Mouse (Mus musculus): ENCODE results near the gene Pla2g12b. TPM values are rescaled to one million over a fixed set of nuclear protein-coding genes. Genes with fewer than 3 reads are reported as not detected.
A peak's percentile ranks its signal among the peaks of the same experiment; 100 is the strongest.

Pla2g12b gene
- polyA plus RNA-seq, 1 experiment: not detected

DNA sequence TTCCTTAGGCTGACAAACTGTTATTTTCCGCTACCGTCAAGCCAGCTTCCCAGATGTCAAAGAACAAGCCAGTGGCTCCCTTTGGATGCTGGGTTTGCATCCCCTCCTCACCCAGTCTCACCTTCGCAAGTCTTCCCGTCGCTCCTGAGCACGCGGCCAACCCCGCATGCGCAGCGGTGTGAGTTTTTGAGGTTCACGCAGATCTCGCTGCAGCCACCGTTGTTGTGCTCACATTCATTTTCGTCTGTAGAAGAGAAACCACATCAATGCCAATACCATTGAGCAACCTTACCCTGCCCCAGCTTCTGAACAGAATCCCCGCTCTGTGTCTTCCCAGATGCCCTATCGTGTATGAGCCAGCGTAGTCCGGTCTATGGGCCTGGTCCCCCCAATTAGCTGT lies 32.3 kb downstream of the Pla2g12b start:
- no peak overlapping the region for H3K4me3 ChIP-seq (replicated peaks)
- no peaks in the 10 kb centered on the region for H3K27me3 ChIP-seq (replicated peaks)
- peaks cover 20% of the 10 kb centered on the region for H3K36me3 ChIP-seq (replicated peaks; ENCODE audit: low read length)
- no peaks in the 10 kb centered on the region for H3K9me3 ChIP-seq
- peaks cover 50% of the 10 kb centered on the region for H3K4me1 ChIP-seq
- TF ChIP-seq GATA1 (IDR thresholded peaks at IDR 0.05; ENCODE audit: borderline replicate concordance, low read length) (no peak), FLI1 (IDR thresholded peaks at IDR 0.05; ENCODE audit: low read length) (no peak)

DNA sequence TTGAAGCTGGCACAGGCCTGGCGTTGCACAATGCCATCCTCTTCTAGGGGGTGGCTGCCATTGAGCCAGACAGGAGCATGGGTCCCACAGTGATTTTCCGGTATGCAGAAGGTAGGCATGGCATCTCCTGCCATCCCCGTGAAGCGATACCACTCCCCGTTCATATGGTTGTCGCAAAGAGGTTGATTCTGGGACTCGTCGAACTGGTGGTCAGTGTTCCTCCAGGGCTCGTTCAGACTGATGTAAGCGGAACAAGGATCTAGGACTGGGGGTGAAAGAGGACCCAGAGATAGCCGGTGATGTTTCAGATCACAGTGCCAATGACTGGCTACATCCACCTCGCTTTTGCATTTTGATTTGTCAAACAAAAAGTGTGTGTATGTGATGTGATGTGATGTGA lies 35.2 kb downstream of the Pla2g12b start:
- H3K9me3 ChIP-seq: no peaks in the 10 kb centered on the region
- TF ChIP-seq FLI1 (IDR thresholded peaks at IDR 0.05; ENCODE audit: low read length) (no peak), GATA1 (IDR thresholded peaks at IDR 0.05; ENCODE audit: borderline replicate concordance, low read length) (no peak)
- H3K4me1 ChIP-seq: peaks cover 44% of the 10 kb centered on the region
- H3K27me3 ChIP-seq (replicated peaks): no peaks in the 10 kb centered on the region
- H3K36me3 ChIP-seq (replicated peaks; ENCODE audit: low read length): peaks cover 20% of the 10 kb centered on the region
- H3K4me3 ChIP-seq (replicated peaks): no peak overlapping the region

DNA sequence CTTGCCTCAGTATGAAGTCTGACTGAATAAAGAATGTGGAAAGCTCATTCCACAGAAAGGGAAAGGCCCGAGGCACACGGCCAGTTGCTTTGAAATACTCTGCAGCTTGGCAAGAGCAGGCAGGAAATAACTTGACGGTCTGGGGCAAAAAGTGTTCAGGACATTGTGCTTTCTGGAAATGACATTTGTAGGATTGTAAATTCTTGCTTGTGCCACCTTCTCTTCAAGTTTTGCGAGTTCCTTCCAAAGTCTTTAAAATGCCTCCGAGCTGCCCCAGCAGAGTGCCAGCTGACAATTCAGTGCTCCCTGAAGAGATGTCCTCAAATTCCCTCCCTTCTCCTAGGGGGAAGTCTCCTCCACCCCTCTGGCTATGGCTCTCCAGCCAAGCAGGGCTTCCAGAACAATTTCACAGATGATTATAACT lies 36.1 kb downstream of the Pla2g12b start:
- H3K4me3 ChIP-seq (replicated peaks): no peak overlapping the region
- no peaks in the 10 kb centered on the region for H3K27me3 ChIP-seq (replicated peaks)
- no peak for TF ChIP-seq FLI1 (IDR thresholded peaks at IDR 0.05; ENCODE audit: low read length)
- TF ChIP-seq GATA1 (IDR thresholded peaks at IDR 0.05; ENCODE audit: borderline replicate concordance, low read length): no peak
- no peaks in the 10 kb centered on the region for H3K9me3 ChIP-seq
- H3K36me3 ChIP-seq (replicated peaks; ENCODE audit: low read length): peaks cover 20% of the 10 kb centered on the region
- H3K4me1 ChIP-seq: peaks cover 50% of the 10 kb centered on the region

DNA sequence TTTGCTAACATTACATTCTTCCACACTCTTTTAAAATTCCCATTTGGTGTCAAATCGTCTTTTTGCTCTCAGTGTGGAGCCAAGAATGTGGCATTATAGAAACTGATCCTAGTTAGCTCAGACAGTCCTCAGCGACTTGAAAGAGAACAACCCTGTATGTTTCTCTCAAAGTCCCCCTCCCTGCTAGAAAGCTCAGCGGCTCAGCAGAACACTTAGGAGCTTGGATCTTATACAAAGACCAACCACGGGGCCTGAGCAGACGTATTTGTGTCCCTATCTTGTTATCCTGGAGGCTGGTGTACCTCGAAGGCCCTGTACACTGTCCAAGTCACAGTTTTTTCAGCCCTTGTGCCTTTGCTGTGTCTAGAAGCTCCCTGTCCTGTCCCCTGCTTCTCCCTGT lies 36.7 kb downstream of the Pla2g12b start:
- peaks cover 24% of the 10 kb centered on the region for H3K36me3 ChIP-seq (replicated peaks; ENCODE audit: low read length)
- no peaks in the 10 kb centered on the region for H3K9me3 ChIP-seq
- no peak overlapping the region for H3K4me3 ChIP-seq (replicated peaks)
- peaks cover 56% of the 10 kb centered on the region for H3K4me1 ChIP-seq
- TF ChIP-seq GATA1 (IDR thresholded peaks at IDR 0.05; ENCODE audit: borderline replicate concordance, low read length) (no peak), FLI1 (IDR thresholded peaks at IDR 0.05; ENCODE audit: low read length) (no peak)
- H3K27me3 ChIP-seq (replicated peaks): no peaks in the 10 kb centered on the region

DNA sequence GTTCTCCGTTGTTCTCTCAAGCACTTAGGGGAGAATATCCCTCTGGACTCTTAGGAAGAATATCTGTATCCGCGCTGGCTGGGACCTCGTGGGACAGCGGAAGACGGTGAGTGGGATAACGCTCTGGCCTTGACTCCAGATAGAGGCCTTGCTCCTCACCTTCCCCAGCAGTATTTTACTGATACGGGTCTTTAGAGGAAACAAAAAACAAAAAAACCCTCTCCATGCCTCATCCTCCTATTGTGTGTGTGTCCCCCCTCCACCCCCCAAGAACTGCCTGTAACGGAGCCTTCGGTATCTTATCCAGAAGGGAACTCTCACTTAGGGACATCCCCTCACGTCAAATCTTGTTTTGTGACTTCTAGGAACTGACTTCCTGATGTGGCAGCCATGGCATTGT lies 38.3 kb downstream of the Pla2g12b start, which contains the start of gene Oit3:
TSS of gene Oit3 (minus strand) at position 44 of the 400 bp plus-strand sequence.
- Histone ChIP-seq H3K4me3 (replicated peaks) (no peak within 1 kb of the TSS), H3K4me1 (peaks cover 70% of the 10 kb centered on the region)
- no peak for TF ChIP-seq GATA1 (IDR thresholded peaks at IDR 0.05; ENCODE audit: borderline replicate concordance, low read length)
- TF ChIP-seq FLI1 (IDR thresholded peaks at IDR 0.05; ENCODE audit: low read length): no peak

DNA sequence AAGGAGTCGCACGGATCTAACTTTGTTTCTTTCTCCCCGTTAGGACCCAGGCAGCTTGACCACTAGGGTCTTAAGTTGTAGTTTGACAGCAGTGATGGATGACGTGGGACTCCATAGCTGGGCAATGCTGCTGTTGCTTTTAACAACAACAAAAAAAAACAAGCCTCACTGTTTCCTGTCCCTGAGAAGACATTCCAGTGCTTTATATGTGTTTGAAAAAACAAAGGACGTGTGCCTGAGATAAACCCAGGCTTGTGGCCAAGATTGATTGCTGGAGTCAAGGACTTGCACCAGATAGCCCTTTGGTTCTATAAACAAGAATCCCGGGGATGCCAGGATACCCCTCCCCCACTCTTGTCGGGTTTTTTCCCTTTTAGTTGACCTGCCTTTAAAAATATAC lies 39.8 kb downstream of the Pla2g12b start:
- H3K36me3 ChIP-seq (replicated peaks; ENCODE audit: low read length): peaks cover 38% of the 10 kb centered on the region
- H3K9me3 ChIP-seq: no peaks in the 10 kb centered on the region
- no peak for TF ChIP-seq FLI1 (IDR thresholded peaks at IDR 0.05; ENCODE audit: low read length)
- no peak for TF ChIP-seq GATA1 (IDR thresholded peaks at IDR 0.05; ENCODE audit: borderline replicate concordance, low read length)
- peaks cover 85% of the 10 kb centered on the region for H3K4me1 ChIP-seq
- peak overlapping the region; percentile 48 for H3K4me3 ChIP-seq (replicated peaks)
- H3K27me3 ChIP-seq (replicated peaks): no peaks in the 10 kb centered on the region

More for the DNA sequence above, 38.3 kb downstream of the Pla2g12b start, which contains the start of gene Oit3:
- H3K9me3 ChIP-seq: no peaks in the 10 kb centered on the region
- no peaks in the 10 kb centered on the region for H3K27me3 ChIP-seq (replicated peaks)
- H3K36me3 ChIP-seq (replicated peaks; ENCODE audit: low read length): peaks cover 33% of the 10 kb centered on the region

DNA sequence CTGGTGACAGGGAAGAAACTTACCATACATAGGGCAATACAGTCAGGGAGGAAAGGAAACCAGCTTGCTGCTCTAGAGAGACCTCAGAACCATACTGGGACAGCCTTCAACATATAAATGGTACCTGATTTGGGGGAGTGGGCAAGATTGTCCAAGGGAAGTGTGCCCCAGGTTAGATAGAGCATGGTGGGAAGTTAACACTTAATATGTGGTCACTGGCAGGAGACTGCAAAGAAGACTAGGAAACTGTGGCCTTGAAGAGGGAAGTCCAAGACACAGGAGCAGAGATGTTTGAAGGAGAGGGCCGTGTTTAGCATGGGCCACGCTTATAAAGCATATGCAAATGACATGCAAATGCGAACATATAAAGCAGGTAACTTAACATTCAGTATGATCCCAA lies 40.6 kb downstream of the Pla2g12b start:
- Histone ChIP-seq H3K9me3 (no peaks in the 10 kb centered on the region), H3K4me1 (peaks cover 86% of the 10 kb centered on the region), H3K36me3 (replicated peaks; ENCODE audit: low read length) (peaks cover 42% of the 10 kb centered on the region), H3K27me3 (replicated peaks) (no peaks in the 10 kb centered on the region), H3K4me3 (replicated peaks) (no peak overlapping the region)
- TF ChIP-seq FLI1 (IDR thresholded peaks at IDR 0.05; ENCODE audit: low read length) (no peak), GATA1 (IDR thresholded peaks at IDR 0.05; ENCODE audit: borderline replicate concordance, low read length) (no peak)

DNA sequence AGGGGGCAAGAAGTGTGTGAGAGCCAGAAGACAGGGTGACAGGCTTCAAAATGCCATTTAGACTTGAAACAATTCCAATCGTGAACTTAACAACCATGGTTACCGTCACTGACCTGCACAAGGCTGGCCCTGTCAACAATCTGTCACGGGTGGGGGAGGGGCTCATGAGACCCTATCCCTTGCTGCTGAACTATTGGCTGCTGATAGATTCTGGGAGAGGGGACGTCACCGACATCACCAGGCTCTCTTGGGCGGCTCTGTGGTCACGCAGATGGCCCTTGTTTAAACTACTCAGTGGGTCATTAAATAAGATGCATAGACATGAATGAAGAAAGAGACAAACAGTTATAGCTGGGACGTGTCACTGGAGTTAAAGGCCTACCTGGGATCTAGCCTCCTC lies 41.2 kb downstream of the Pla2g12b start:
- H3K36me3 ChIP-seq (replicated peaks; ENCODE audit: low read length): peaks cover 46% of the 10 kb centered on the region
- H3K27me3 ChIP-seq (replicated peaks): no peaks in the 10 kb centered on the region
- H3K9me3 ChIP-seq: no peaks in the 10 kb centered on the region
- no peak overlapping the region for H3K4me3 ChIP-seq (replicated peaks)
- peaks cover 86% of the 10 kb centered on the region for H3K4me1 ChIP-seq
- TF ChIP-seq FLI1 (IDR thresholded peaks at IDR 0.05; ENCODE audit: low read length): no peak
- no peak for TF ChIP-seq GATA1 (IDR thresholded peaks at IDR 0.05; ENCODE audit: borderline replicate concordance, low read length)

DNA sequence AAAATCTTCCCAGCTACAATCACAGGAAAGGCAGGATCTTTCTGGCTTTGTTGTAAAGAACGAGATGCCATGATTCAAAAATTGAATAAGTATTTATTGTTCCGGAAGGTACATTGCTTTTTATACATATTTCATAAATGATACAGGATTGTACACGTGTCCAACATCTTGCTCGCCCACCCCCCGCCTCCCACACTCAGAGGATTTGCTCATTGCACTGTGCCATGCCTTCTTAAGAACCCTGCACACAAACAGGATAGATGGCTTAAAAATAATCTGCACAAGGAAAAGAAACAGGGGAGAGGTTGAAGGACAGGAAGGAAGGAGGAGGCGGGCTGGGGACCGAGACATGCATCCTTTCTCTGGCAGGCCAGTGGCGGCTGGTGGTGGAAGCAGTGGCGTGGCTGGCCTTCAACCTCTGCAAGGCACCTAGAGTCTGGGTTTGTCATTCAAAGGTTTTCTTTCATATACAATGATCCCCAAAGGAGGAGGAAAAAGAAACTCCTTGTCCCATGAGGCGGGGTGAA lies 43.5 kb downstream of the Pla2g12b start:
- TF ChIP-seq FLI1 (IDR thresholded peaks at IDR 0.05; ENCODE audit: low read length): no peak
- TF ChIP-seq GATA1 (IDR thresholded peaks at IDR 0.05; ENCODE audit: borderline replicate concordance, low read length): no peak
- H3K4me1 ChIP-seq: peaks cover 76% of the 10 kb centered on the region
- no peaks in the 10 kb centered on the region for H3K27me3 ChIP-seq (replicated peaks)
- peak overlapping the region; percentile 43 for H3K4me3 ChIP-seq (replicated peaks)
- no peaks in the 10 kb centered on the region for H3K9me3 ChIP-seq
- H3K36me3 ChIP-seq (replicated peaks; ENCODE audit: low read length): peaks cover 70% of the 10 kb centered on the region

DNA sequence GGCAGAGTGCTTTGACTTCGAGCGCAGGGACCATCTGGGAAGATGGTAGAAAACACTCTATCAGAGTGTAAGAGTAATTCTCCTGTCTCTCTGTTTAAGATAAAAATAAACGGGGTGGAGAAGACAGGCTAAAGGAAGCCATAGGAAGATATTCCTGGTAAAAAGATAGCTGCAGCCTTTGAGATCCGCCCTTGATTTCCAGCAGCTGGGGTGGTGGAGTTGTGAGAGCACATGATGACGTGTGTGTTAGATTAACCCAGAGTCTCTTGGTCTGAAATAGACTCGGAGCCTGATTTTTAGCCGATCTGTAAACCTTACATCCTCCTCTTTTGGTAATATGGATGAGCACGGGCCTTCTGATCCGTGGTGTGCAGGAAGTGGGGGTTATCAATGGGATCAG lies 44.1 kb downstream of the Pla2g12b start:
- H3K4me1 ChIP-seq: peaks cover 75% of the 10 kb centered on the region
- no peaks in the 10 kb centered on the region for H3K27me3 ChIP-seq (replicated peaks)
- H3K9me3 ChIP-seq: no peaks in the 10 kb centered on the region
- peaks cover 74% of the 10 kb centered on the region for H3K36me3 ChIP-seq (replicated peaks; ENCODE audit: low read length)
- H3K4me3 ChIP-seq (replicated peaks): no peak overlapping the region
- TF ChIP-seq FLI1 (IDR thresholded peaks at IDR 0.05; ENCODE audit: low read length) (no peak), GATA1 (IDR thresholded peaks at IDR 0.05; ENCODE audit: borderline replicate concordance, low read length) (no peak)

All from megakaryocyte, embryonic 14.5 days (primary cell).